Mouse (Mus musculus): ENCODE data around the gene Tubb4a. TPM values are rescaled to one million over a fixed set of nuclear protein-coding genes. Genes with fewer than 3 reads are reported as not detected.

Tubb4a gene
- total RNA-seq, 2 experiments from 2014 or later: 519 to 556 TPM

Other genes with a start within 250 kb of the Tubb4a start
- gene Acsbg2, start 213.3 kb downstream of the Tubb4a start, total RNA-seq (2021): not detected
- under 1 TPM; 0.16 to 0.41 TPM for gene 1700061G19Rik, start 212.3 kb downstream of the Tubb4a start, total RNA-seq (2021)
- gene Mllt1, start 152.4 kb downstream of the Tubb4a start, total RNA-seq (2021): 10 to 100 TPM; 66.2 to 78.3 TPM
- not detected for gene Acer1, start 105.7 kb downstream of the Tubb4a start, total RNA-seq (2021)
- gene Clpp, start 97.5 kb downstream of the Tubb4a start, total RNA-seq (2021): 10 to 100 TPM; 51.0 to 52.6 TPM
- 10 to 100 TPM; 25.7 to 30.4 TPM for gene Alkbh7, start 90.4 kb downstream of the Tubb4a start, total RNA-seq (2021)
- not detected for gene Pspn, start 87.8 kb downstream of the Tubb4a start, total RNA-seq (2021)
- 10 to 100 TPM; 47.2 to 51.3 TPM for gene Gtf2f1, start 76.5 kb downstream of the Tubb4a start, total RNA-seq (2021)
- under 1 TPM in 1 of 2 experiments, not detected in 1; 0.51 TPM for gene Gm17949, start 76.3 kb downstream of the Tubb4a start, total RNA-seq (2021)
- gene Khsrp, start 56.3 kb downstream of the Tubb4a start, total RNA-seq (2021): 100 to 1,000 TPM; 118 to 122 TPM
- under 1 TPM in 1 of 2 experiments, not detected in 1; 0.28 TPM for gene Slc25a41, start 46.1 kb downstream of the Tubb4a start, total RNA-seq (2021)
- under 1 TPM in 1 of 2 experiments, not detected in 1; 0.47 TPM for gene Crb3, start 28.7 kb downstream of the Tubb4a start, total RNA-seq (2021)
- 100 to 1,000 TPM; 325 to 326 TPM for gene Slc25a23, start 27.9 kb downstream of the Tubb4a start, total RNA-seq (2021)
- 1 to 10 TPM; 1.4 to 1.6 TPM for gene Dennd1c, start 9.3 kb downstream of the Tubb4a start, total RNA-seq (2021)
- gene Tnfsf9, start 17.5 kb upstream of the Tubb4a start, total RNA-seq (2021): under 1 TPM; 0.43 to 0.55 TPM
- gene Cd70, start 62.0 kb upstream of the Tubb4a start, total RNA-seq (2021): not detected
- gene Tnfsf14, start 106.4 kb upstream of the Tubb4a start, total RNA-seq (2021): not detected
- gene C3, start 140.4 kb upstream of the Tubb4a start, total RNA-seq (2021): under 1 TPM; 0.62 to 0.67 TPM
- gene Gpr108, start 160.7 kb upstream of the Tubb4a start, total RNA-seq (2021): 10 to 100 TPM; 14.8 to 15.9 TPM
- gene Trip10, start 161.7 kb upstream of the Tubb4a start, total RNA-seq (2021): 1 to 10 TPM; 4.6 to 6.7 TPM
- 1 to 10 TPM; 3.6 to 4.3 TPM for gene Vav1, start 191.3 kb upstream of the Tubb4a start, total RNA-seq (2021)

Data from left cerebral cortex, postnatal 10 days (tissue).